Mouse (Mus musculus) liver, embryonic 14.5 days (tissue): Measurements from ENCODE around the gene Myog.

Experiments
- CTCF ChIP-seq: IDR thresholded peaks from 2 replicates; pipeline ENCODE4 v1.5.1; 2016; ENCODE audit warnings: antibody characterized with exemption, low read depth, control low read depth
- EP300 ChIP-seq: IDR thresholded peaks from 2 replicates; pipeline ENCODE4 v1.6.1; 2016; ENCODE audit warnings: antibody characterized with exemption, low read depth

DNA sequence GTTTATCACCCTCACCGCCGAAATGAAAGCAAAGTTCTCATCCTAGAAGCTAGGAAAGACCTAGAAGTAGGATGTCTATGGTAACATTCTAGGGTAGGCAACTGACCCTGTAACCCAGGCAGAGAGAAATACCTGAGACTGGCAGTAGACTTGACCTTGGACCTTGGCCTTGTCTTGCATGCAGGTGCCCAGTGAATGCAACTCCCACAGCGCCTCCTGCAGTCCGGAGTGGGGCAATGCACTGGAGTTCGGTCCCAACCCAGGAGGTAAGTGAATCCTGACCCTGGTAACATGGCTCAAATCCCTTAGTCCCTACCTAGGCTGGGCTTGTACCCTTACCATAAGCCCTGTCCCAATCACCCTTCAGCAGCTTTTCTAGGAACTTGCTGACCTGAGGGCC is 1.1 kb downstream of the Myog start:
- TF ChIP-seq CTCF (peak; percentile 74), EP300 (no peak)
